Mouse (Mus musculus): Measurements from ENCODE around the gene Ndufa4l2.

The Ndufa4l2 gene

GRCm38 (mm10) chr10:127510895-127511617 lies 3.7 kb upstream of the Ndufa4l2 start:
- DNase-seq, result peak in 1 of 2 experiments; percentile 28

GRCm38 (mm10) chr10:127511634-127512306 lies 3.0 kb upstream of the Ndufa4l2 start:
- peak; percentile 70 to 73 for DNase-seq

DNA sequence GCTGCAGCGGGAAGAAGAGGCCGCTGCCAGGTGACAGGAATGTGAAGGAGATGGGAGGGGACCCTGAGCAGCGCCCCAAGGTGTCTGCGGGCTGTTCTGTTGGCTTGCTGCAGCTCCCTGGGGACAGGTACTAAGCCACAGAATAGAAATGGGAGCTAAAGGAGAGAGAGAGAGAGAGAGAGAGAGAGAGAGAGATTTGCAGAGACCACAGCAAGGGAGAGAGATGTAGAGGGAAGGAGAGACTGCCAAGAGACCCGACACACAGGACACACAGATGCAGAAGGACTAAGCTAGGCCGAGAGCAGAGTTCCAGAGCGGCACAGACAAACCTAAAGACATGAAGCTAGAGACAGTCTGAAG lies 2.5 kb upstream of the Ndufa4l2 start:
- no peak for DNase-seq

- peak; percentile 97 to 98 for DNase-seq
These were observed 2.0 kb upstream of the Ndufa4l2 start for GRCm38 (mm10) chr10:127512813-127513212.

GRCm38 (mm10) chr10:127513501-127514091 lies 1.2 kb upstream of the Ndufa4l2 start:
- DNase-seq, result peak in 1 of 2 experiments; percentile 24

DNA sequence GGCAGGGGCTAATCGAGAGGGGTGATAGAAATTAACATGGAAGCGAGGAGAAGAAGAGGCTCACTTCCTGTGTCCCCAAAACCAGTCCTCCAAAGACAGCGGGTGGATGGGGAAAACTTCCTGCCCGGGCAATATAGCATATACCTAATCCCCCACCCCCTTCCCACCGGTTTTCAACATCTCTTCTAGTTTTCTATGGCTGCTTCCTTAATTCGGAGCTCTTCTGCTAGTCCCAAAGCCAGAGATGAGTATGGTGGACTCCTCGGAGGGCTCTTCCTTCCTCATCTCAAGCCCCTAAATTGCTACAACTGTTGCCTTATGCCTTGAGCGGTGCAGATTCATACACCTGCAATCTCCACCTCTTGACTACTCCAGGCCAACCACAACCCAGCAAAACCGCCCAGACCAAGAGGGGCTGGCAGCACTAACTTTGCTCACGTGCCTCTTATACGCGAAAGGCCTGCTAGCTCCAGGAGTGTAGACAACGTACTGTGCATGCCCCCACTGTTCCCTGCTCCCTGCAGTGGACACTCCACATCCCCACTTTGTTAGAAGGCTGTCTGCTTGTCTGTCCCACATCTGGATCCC lies 562 bp upstream of the Ndufa4l2 start:
- peak in 1 of 2 experiments; percentile 18 for DNase-seq

DNA sequence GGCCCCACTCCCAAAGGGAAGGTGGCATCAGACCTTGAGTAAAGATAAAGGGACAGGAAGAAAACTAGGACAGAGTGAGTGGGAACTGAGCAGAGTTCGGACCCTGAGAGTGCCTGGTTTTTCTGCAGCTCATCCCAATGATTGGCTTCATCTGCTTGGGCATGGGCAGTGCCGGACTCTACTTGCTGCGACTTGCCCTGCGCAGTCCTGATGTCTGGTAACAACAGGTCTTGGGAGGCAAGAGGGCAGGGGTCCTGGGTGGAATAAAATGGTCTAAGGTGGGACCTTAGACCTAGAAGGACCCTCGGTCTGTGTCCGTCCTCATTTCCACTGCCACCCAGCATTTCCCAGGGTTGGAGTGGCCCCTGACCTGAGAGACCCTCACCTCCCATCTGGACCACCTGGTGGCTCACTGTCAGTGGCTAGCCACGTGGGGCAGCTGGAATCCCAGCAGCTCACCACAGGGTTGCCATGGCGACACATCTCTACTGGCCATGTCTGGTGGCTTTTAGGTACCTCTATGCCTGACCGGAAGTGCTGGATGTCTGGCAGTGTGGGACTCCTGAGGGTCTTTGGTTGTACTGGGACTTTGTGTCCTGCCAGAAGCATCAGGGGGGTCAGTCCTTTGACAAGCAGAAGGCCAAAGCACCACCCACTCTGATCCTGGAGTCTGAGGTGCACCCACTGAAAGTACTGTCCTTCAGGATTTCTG lies 660 bp downstream of the Ndufa4l2 start:
- no peak for DNase-seq

DNA sequence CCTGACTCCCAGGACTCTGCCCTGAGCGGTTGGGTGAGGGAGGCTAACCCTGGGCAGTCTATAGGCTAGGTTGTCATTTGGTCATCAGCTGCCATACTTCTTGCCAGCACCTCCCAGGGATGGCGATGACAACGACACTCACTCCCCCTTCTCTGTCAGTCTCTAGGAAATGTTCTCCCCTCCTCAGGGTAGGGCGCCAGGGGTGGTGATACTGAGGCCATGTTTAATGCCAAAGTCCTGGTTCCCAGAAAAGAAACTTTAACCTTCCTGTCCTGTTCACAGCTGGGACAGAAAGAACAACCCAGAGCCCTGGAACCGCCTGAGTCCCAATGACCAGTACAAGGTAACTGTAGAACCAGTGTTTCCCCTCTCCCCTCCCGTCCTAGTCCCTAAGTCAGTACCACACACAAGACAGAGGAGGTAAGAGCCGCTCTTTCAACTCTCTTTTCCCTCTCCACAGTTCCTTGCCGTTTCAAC lies 1.3 kb downstream of the Ndufa4l2 start:
- DNase-seq, result no peak

DNA sequence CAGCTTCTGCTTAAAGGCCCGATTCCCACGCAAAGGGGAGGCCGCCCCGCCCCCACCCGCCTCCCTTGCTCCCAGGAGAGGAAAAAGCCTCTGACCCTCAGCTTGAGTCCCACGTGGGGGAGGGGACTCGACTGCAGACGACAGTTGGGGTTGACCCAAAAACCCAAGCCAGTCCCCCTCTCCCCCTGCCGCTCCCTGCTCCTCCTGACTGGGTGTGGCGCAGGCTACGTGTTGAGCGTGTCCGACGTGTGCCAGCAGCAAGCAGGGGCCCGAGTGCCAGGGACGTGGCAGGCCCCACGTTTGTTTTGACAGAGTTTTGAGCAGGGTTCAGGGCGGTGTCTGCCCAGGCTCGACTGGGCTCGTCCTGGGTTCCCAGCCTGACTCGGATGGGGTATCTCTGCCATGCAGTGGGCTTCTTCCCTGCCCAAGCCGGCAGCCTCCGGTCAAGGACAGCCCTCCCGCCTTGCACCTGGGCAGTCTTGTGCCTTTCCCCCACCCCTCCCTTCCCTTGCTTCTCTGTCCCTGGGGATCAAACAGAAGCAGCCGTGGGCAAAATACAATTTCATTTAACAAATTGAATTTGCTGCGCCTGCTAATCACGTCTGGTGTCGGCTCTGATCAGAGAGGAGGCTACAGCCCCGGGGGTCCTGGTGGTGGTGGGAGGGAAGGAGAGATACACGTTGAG lies 2.0 kb downstream of the Ndufa4l2 start:
- no peak for DNase-seq

GRCm38 (mm10) chr10:127517941-127518340 lies 3.2 kb downstream of the Ndufa4l2 start:
- DNase-seq, result no peak

DNA sequence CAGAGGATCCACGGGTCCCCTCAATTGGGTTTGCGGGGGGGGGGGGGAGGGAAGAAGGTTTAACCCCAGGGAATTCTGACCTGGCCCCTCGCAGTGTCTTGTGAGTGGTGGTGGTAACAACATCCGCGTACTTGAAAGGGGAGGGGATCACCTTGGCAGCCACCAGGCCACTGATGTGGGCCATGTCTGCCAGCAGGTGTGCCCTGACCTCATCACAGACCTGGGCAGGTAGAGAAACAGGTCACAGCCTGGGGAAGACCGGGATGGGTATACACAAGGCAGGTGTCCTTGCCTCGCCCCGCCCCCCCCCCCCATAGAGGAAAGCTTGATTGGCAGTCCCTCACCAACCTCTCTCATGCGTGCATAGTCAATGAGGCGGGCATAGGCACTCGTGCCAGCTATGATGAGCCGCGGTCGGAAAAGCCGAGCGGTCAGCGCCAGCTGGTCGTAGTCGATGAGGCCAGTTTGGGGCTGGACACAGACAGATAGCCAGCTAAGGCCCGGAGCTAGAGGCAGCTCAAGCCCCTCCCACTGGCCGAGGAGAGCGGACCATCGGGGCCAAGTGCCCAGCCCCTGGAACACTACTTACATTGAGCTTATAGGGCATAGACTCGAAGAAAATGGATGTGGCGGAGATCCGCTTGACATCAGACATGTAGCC lies 4.4 kb downstream of the Ndufa4l2 start:
- DNase-seq, result no peak

DNA sequence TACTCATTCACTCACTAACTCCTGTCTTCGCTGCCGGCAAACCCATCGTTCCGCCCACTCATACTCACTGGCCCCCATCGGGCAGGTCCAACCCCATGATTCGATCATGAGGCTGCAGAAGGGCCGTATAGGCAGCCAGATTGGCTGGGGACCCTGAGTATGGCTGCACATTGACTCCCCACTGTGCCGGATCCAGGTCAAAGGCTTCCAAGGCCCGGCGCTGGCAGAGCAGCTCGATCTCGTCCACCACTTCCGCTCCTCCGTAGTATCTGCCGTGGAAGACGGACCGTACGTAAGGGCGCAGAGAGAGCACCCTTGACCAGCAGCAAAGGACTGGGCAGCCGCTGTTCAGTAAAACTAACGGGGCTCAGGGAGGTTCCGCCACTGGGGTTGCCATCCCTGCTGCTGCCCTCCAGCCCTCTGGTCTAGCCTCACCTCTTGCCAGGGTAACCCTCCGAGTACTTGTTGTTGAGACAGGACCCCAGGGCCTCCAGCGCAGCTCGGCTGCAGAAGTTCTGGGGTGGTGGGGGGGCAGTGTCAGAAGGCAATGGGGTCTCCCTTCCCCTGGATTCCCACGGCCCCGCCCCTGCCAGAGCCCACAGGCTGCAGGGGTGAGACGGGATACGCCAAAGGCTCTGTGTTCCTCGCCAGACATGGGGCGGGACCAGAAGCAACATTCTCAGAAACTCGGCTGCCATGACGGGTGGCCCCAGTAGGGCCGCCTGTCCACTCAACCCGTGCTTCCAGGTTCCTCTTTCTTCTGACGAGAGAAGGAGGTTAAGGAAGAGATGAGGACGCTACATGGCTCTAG lies 5.3 kb downstream of the Ndufa4l2 start:
- no peak for DNase-seq

GRCm38 (mm10) chr10:127520714-127521357 lies 6.1 kb downstream of the Ndufa4l2 start:
- DNase-seq, result no peak

GRCm38 (mm10) chr10:127521611-127522080 lies 6.9 kb downstream of the Ndufa4l2 start:
- peak in 1 of 2 experiments; percentile 21 for DNase-seq

DNA sequence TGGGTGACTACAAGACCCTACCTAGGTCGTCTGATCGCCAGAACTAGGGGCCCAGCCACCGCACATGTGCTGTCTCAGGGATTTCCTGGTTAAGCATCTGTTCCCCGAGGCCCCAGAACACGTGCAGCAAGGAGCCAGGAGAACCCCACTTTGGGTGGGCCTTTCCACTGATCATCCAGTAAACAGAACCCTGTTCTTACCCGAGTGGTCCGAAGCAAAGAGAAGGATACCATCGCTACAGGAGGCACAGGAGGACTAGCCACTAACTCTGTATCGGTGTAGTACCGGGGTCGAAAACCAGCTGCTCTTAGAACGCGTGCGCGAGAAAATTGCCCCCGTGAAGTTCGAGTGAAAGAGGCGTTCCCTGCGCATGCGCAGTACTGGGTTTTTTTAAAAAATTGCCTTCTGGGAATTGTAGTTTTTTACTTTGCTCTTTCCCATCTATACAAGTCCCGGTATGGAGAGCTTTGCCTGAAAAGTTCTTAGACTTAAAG lies 7.4 kb downstream of the Ndufa4l2 start, which contains the start of gene Shmt2:
Gene Shmt2 (minus strand): TSS at position 357 of the 494 bp plus-strand sequence.
- DNase-seq, result peak; percentile 82

DNA sequence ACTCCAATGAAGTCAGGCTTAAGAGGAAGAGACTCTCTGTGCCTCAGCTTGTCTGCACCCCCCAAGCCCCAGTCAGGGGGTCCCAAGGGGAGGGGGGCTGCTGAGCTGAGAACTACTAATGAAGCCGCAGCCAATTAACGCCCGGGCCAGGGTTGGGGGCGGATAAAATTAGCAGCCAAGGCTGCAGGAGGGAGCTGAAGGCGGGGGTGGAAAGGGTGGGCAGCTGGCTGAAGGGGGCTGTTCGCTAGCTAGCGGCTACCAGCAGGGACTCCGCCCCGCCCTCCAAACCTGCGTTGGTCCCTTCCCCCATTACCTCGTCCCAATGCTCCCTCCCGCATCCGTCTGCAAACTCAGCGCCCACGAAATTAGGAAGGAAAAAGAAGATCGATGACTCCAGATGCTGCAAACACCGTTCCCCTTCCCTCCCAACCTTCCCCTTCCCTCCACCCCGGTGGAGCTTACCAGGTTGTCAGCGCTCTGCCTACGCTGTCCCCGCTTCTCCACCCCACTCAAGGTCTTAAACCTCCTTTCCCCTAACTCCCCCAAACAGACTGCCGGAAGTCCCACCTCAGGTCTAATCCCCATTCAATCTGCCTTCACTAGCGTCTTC lies 10.0 kb downstream of the Ndufa4l2 start:
- DNase-seq, result no peak

GRCm38 (mm10) chr10:127526048-127526447 lies 11.3 kb downstream of the Ndufa4l2 start:
- peak in 1 of 2 experiments; percentile 40 for DNase-seq

- DNase-seq, result peak; percentile 63 to 69
These were observed 11.9 kb downstream of the Ndufa4l2 start for GRCm38 (mm10) chr10:127526681-127527080.

DNA sequence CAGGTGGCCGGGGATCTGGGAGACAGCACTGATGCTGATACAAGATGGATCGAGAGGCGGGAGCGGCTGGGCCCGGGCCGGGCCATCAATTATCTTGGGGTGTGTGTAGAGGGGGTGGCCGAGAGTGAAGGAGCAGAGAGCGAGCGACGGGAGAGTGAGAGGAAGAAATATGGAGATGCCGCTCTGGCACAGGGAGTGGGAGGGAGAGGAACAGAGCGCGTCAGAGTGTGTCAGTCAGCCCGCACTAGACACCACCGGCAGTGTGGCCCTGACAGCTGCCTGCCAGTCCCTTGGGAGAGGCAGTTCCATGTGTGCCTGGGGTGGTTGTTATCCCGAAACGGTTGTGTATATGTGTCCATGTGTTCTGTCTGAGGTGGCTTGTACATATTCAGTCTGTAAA lies 12.7 kb downstream of the Ndufa4l2 start:
- peak in 1 of 2 experiments; percentile 40 for DNase-seq

Measured in B cell, adult 2 months (primary cell).